Mouse (Mus musculus) kidney, adult 2 months (tissue): ENCODE data around the gene Ano3. TPM values are rescaled to one million over a fixed set of nuclear protein-coding genes. Genes with fewer than 3 reads are reported as not detected.
"Not testable (repeated sequence)": the region's sequence is repeated elsewhere in the genome, so short reads cannot be mapped to it uniquely, and the experiment has no call there.

Experiments
- DNase-seq: peaks from one replicate; pipeline ENCODE4 v3.0.0; 2021
- H3K27ac ChIP-seq: fragments of 200-500 bp; 2 replicates; pipeline ENCODE4 v1.5.1; 2012; ENCODE audit warnings: low read depth, low read length, control low read depth, inconsistent platforms; ENCODE audit not compliant: insufficient read depth
- H3K27me3 ChIP-seq: fragments of 200-500 bp; replicated peaks from 2 replicates; pipeline ENCODE4 v1.6.1; 2012; ENCODE audit warnings: mild to moderate bottlenecking, moderate library complexity, low read length, inconsistent platforms; ENCODE audit not compliant: control insufficient read depth, insufficient read depth
- H3K36me3 ChIP-seq: fragments of 200-500 bp; 2 replicates; pipeline ENCODE4 v1.6.1; 2012; ENCODE audit warnings: mild to moderate bottlenecking, moderate library complexity, low read length, inconsistent platforms; ENCODE audit not compliant: control insufficient read depth, insufficient read depth
- H3K4me1 ChIP-seq: fragments of 200-500 bp; 2 replicates; pipeline ENCODE4 v1.6.1; 2011; ENCODE audit warnings: low read length; ENCODE audit not compliant: control insufficient read depth, insufficient read depth
- H3K4me3 ChIP-seq: fragments of 200-500 bp; 2 replicates; pipeline ENCODE4 v1.5.1; 2011; ENCODE audit warnings: mild to moderate bottlenecking, low read depth, low read length, control low read depth; ENCODE audit not compliant: insufficient read depth
- CTCF ChIP-seq: fragments of 200-500 bp; conservative IDR thresholded peaks from 2 replicates; pipeline ENCODE4 v1.5.1; 2011; ENCODE audit warnings: low read depth, mild to moderate bottlenecking, control low read depth, low read length, moderate library complexity, mixed read lengths; ENCODE audit not compliant: insufficient read depth, insufficient read length
- POLR2A ChIP-seq: fragments of 200-500 bp; IDR thresholded peaks from one replicate; pipeline ENCODE4 v1.6.1; 2011; ENCODE audit warnings: low read depth, low read length, control low read depth
- WGBS: fragments of 180-500 bp; shearing (Covaris S2); methylation state at CpG from one replicate; pipeline ENCODE4 v1.1.7; 2018; 5-methylcytosine and 5-hydroxymethylcytosine counted together
- polyA plus RNA-seq: library from polyadenylated mRNA; depleted of rRNA; stranded (reverse); fragments of >200 nt; gene quantifications from 2 replicates; pipeline ENCODE4 v1.2.3, GENCODE M21; 2012; rRNA removed

Ano3 gene
- polyA plus RNA-seq = 0.02 TPM in 1 of 2 replicates, not detected in the other

- not testable (repeated sequence) for H3K4me1 ChIP-seq, H3K4me3 ChIP-seq, H3K27ac ChIP-seq, DNase-seq, H3K36me3 ChIP-seq, H3K27me3 ChIP-seq
Observed at GRCm38 (mm10) chr2:110950823-110951222, at the start of gene Ano3. Gene Ano3 (minus strand): TSS chr2:110950923.

- H3K4me1 ChIP-seq = no peaks in the 10 kb centered on the region
- H3K27ac ChIP-seq = no peak overlapping the region
- no peaks in the 10 kb centered on the region for H3K36me3 ChIP-seq
- no peaks in the 10 kb centered on the region for H3K27me3 ChIP-seq
- DNase-seq = no peak
- WGBS = 64% methylated on average over 1 of the region's 1 CpGs
- no peak overlapping the region for H3K4me3 ChIP-seq
- TF ChIP-seq POLR2A (no peak), CTCF (no peak)
Observed at GRCm38 (mm10) chr2:110990071-110990470, 39.3 kb upstream of the Ano3 start.

GRCm38 (mm10) chr2:110989539-110989938, 38.8 kb upstream of the Ano3 start:
- Histone ChIP-seq H3K27me3 (no peaks in the 10 kb centered on the region), H3K4me1 (no peaks in the 10 kb centered on the region), H3K36me3 (no peaks in the 10 kb centered on the region), H3K27ac (no peak overlapping the region), H3K4me3 (no peak overlapping the region)
- no peak for DNase-seq
- TF ChIP-seq CTCF (0 out of 2 replicates have a peak, but pooled peaks have one; percentile 5), POLR2A (no peak)
- WGBS = 22% methylated on average over 4 of the region's 4 CpGs

GRCm38 (mm10) chr2:110985853-110986271, 35.1 kb upstream of the Ano3 start:
- Histone ChIP-seq H3K4me1 (no peaks in the 10 kb centered on the region), H3K4me3 (no peak overlapping the region), H3K27ac (no peak overlapping the region), H3K27me3 (no peaks in the 10 kb centered on the region), H3K36me3 (no peaks in the 10 kb centered on the region)
- WGBS = 90% methylated on average over 2 of the region's 2 CpGs
- TF ChIP-seq CTCF (no peak), POLR2A (no peak)
- no peak for DNase-seq

- Histone ChIP-seq H3K36me3 (no peaks in the 10 kb centered on the region), H3K4me3 (no peak overlapping the region), H3K27me3 (no peaks in the 10 kb centered on the region), H3K27ac (no peak overlapping the region), H3K4me1 (no peaks in the 10 kb centered on the region)
- WGBS = 20% methylated on average over 1 of the region's 1 CpGs
- no peak for TF ChIP-seq CTCF
- TF ChIP-seq POLR2A = no peak
- peak; percentile 18 for DNase-seq
Observed at GRCm38 (mm10) chr2:110981733-110982132, 31.0 kb upstream of the Ano3 start.

- Histone ChIP-seq H3K36me3 (no peaks in the 10 kb centered on the region), H3K4me1 (no peaks in the 10 kb centered on the region), H3K27me3 (no peaks in the 10 kb centered on the region), H3K27ac (no peak overlapping the region), H3K4me3 (no peak overlapping the region)
- no peak for TF ChIP-seq CTCF
- no peak for TF ChIP-seq POLR2A
- WGBS = 41% methylated on average over 2 of the region's 2 CpGs
- no peak for DNase-seq
Observed at GRCm38 (mm10) chr2:110979610-110980009, 28.9 kb upstream of the Ano3 start.

GRCm38 (mm10) chr2:110976871-110977270, 26.1 kb upstream of the Ano3 start:
- Histone ChIP-seq H3K4me1 (no peaks in the 10 kb centered on the region), H3K27ac (no peak overlapping the region), H3K36me3 (no peaks in the 10 kb centered on the region), H3K27me3 (no peaks in the 10 kb centered on the region), H3K4me3 (no peak overlapping the region)
- DNase-seq = no peak
- WGBS = 75% methylated on average over 2 of the region's 2 CpGs
- TF ChIP-seq POLR2A (no peak), CTCF (no peak)

- no peak for DNase-seq
- Histone ChIP-seq H3K27ac (no peak overlapping the region), H3K36me3 (no peaks in the 10 kb centered on the region), H3K4me1 (no peaks in the 10 kb centered on the region), H3K4me3 (no peak overlapping the region), H3K27me3 (no peaks in the 10 kb centered on the region)
- TF ChIP-seq POLR2A = no peak
- TF ChIP-seq CTCF = no peak
- 82% methylated on average over 2 of the region's 2 CpGs for WGBS
Observed at GRCm38 (mm10) chr2:110970158-110970557, 19.4 kb upstream of the Ano3 start.
